Mouse (Mus musculus): ENCODE measurements around the gene Glb1.

- TF ChIP-seq CTCF (IDR thresholded peaks at IDR 0.05; ENCODE audit: borderline replicate concordance, control insufficient read depth, extremely low read depth, insufficient read depth, low read length, poor library complexity) = no peak
- TF ChIP-seq POLR2A (IDR thresholded peaks at IDR 0.05; ENCODE audit: control insufficient read depth, extremely low read depth, insufficient read depth, low read length, poor library complexity) = no peak
Measured at GRCm38 (mm10) chr9:114395258-114395657, 5.6 kb upstream of the Glb1 start.
